Mouse (Mus musculus) thymus, adult 2 months (tissue): Measurements from ENCODE around the gene Pfdn4.

Experiments used
- CTCF ChIP-seq: fragments of 200-500 bp; IDR thresholded peaks from 2 replicates; pipeline ENCODE4 v1.5.1; 2012; ENCODE audit warnings: mild to moderate bottlenecking, control low read depth, low read length, moderate library complexity, borderline replicate concordance; ENCODE audit not compliant: control insufficient read depth, poor library complexity, insufficient read depth; ENCODE audit errors: extremely low read depth
- POLR2A ChIP-seq: fragments of 200-500 bp; IDR thresholded peaks from 2 replicates; pipeline ENCODE4 v1.6.1; 2012; ENCODE audit warnings: mild to moderate bottlenecking, low read length, control low read depth, moderate library complexity; ENCODE audit not compliant: control insufficient read depth, poor library complexity, insufficient read depth; ENCODE audit errors: extremely low read depth

DNA sequence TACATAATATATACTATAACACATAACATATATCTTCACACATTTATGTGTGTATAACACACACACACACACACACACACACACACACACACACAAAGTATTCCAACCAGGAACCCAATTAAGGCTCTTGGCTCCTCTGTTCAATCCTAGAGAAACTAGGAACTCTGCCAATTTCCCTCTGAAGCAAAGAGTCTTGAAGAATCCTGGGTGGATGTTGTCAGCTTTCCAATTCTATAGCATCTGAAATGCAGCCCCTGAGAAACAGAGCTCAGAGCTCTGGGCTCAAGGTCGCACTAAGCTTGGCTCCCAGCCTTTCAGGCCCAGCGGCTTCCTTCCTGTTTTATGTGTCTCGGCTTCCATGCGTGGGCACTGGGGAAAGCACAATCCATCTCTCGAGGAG, 54.0 kb downstream of the Pfdn4 start:
- TF ChIP-seq CTCF, result no peak
- no peak for TF ChIP-seq POLR2A
